Mouse (Mus musculus) midbrain, embryonic 11.5 days (tissue): Measurements from ENCODE around the gene Gmppa. TPM values are rescaled to one million over a fixed set of nuclear protein-coding genes. Genes with fewer than 3 reads are reported as not detected.
A peak's percentile ranks its signal among the peaks of the same experiment; 100 is the strongest.

ENCODE experiments used
- ATAC-seq: fragments of 200-750 bp; cut with Nextera tagmentation; 2 replicates; pipeline ENCODE4 v1.8.0; 2017; ENCODE audit warnings: moderate TSS enrichment, moderate library complexity; ENCODE audit not compliant: low FRiP score
- DNase-seq: peaks from one replicate; pipeline ENCODE4 v3.0.0; 2015; ENCODE audit warnings: low spot score; ENCODE audit errors: missing footprints
- H3K27ac ChIP-seq: fragments of 300-500 bp; sonication (generic); 2 replicates; pipeline ENCODE4 v1.5.1; 2014; ENCODE audit warnings: low read depth, low read length
- H3K27me3 ChIP-seq: fragments of 300-500 bp; sonication (generic); 2 replicates; pipeline ENCODE4 v1.6.1; 2014; ENCODE audit warnings: mild to moderate bottlenecking, low read length, moderate library complexity, mixed read lengths; ENCODE audit not compliant: control insufficient read depth, insufficient read depth
- H3K36me3 ChIP-seq: fragments of 300-500 bp; sonication (generic); 2 replicates; pipeline ENCODE4 v1.6.1; 2014; ENCODE audit warnings: mild to moderate bottlenecking, low read length, moderate library complexity, mixed read lengths; ENCODE audit not compliant: control insufficient read depth, insufficient read depth
- H3K4me1 ChIP-seq: fragments of 300-500 bp; sonication (generic); 2 replicates; pipeline ENCODE4 v1.6.1; 2014; ENCODE audit warnings: low read length; ENCODE audit not compliant: control insufficient read depth, insufficient read depth
- H3K4me2 ChIP-seq: fragments of 300-500 bp; sonication (generic); 2 replicates; pipeline ENCODE4 v1.6.1; 2014; ENCODE audit warnings: mild to moderate bottlenecking, moderate library complexity
- H3K4me3 ChIP-seq: fragments of 300-500 bp; sonication (generic); 2 replicates; pipeline ENCODE4 v1.5.1; 2014; ENCODE audit warnings: low read depth, low read length
- H3K9ac ChIP-seq: fragments of 300-500 bp; sonication (generic); 2 replicates; pipeline ENCODE4 v1.6.1; 2014; ENCODE audit warnings: low read length
- H3K9me3 ChIP-seq: fragments of 300-500 bp; sonication (generic); 2 replicates; pipeline ENCODE4 v1.6.1; 2016; ENCODE audit warnings: low read length; ENCODE audit not compliant: control insufficient read depth
- WGBS: fragments of 180-500 bp; shearing (Covaris S2); extraction: QIAGEN DNeasy Blood & Tissue Kit; methylation state at CpG from one replicate; pipeline ENCODE4 v1.1.7; 2014; 5-methylcytosine and 5-hydroxymethylcytosine counted together
- polyA plus RNA-seq: library from polyadenylated mRNA; unstranded; fragments of >200 nt; fragmentation: Nextera tagmentation; extraction: Ambion mirVana; gene quantifications from 2 replicates; pipeline ENCODE4 v1.2.1, GENCODE M21; 2014

Gmppa gene
- polyA plus RNA-seq, 1 experiment from 2014 or later: 56.1 TPM

- 5% methylated on average over 15 of the region's 15 CpGs for WGBS
- H3K27me3 ChIP-seq: no peaks in the 10 kb centered on the region
- peak overlapping the region; percentile 33; the same call in 1 of the 2 replicates for H3K27ac ChIP-seq
- peak; percentile 88 for ATAC-seq
- H3K4me1 ChIP-seq: peaks cover 26% of the 10 kb centered on the region
- peak overlapping the region; percentile 39 for H3K4me2 ChIP-seq
- no peaks in the 10 kb centered on the region for H3K9me3 ChIP-seq
- H3K9ac ChIP-seq: peak overlapping the region; percentile 41
- peak; percentile 93 for DNase-seq
- no peaks in the 10 kb centered on the region for H3K36me3 ChIP-seq
- H3K4me3 ChIP-seq: peak overlapping the region; percentile 13; the same call in 1 of the 2 replicates
Measured at GRCm38 (mm10) chr1:75399755-75400492, 35.8 kb upstream of the Gmppa start.

GRCm38 (mm10) chr1:75400493-75401115 lies 35.1 kb upstream of the Gmppa start:
- H3K9me3 ChIP-seq: no peaks in the 10 kb centered on the region
- H3K4me3 ChIP-seq: no peak overlapping the region
- DNase-seq (no peak), ATAC-seq (peak; percentile 3; the same call in 1 of the 2 replicates)
- H3K9ac ChIP-seq: peak overlapping the region; percentile 41
- peaks cover 26% of the 10 kb centered on the region for H3K4me1 ChIP-seq
- 40% methylated on average over 6 of the region's 6 CpGs for WGBS
- H3K4me2 ChIP-seq: peak overlapping the region; percentile 39
- H3K27me3 ChIP-seq: no peaks in the 10 kb centered on the region
- H3K36me3 ChIP-seq: no peaks in the 10 kb centered on the region
- H3K27ac ChIP-seq: no peak overlapping the region; the same call in 1 of the 2 replicates

GRCm38 (mm10) chr1:75405547-75405946 lies 30.2 kb upstream of the Gmppa start:
- H3K4me3 ChIP-seq: no peak overlapping the region
- WGBS: 73% methylated on average over 3 of the region's 3 CpGs
- no peak overlapping the region for H3K9ac ChIP-seq
- peaks cover 4% of the 10 kb centered on the region for H3K4me1 ChIP-seq
- no peak for ATAC-seq
- no peak for DNase-seq
- H3K27me3 ChIP-seq: no peaks in the 10 kb centered on the region
- no peaks in the 10 kb centered on the region for H3K36me3 ChIP-seq
- no peak overlapping the region for H3K27ac ChIP-seq
- no peak overlapping the region for H3K4me2 ChIP-seq
- no peaks in the 10 kb centered on the region for H3K9me3 ChIP-seq

- 98% methylated on average over 15 of the region's 15 CpGs for WGBS
- Histone ChIP-seq H3K4me1 (no peaks in the 10 kb centered on the region; the same call in 1 of the 2 replicates), H3K27me3 (no peaks in the 10 kb centered on the region), H3K9me3 (no peaks in the 10 kb centered on the region), H3K4me3 (no peak overlapping the region), H3K9ac (no peak overlapping the region), H3K4me2 (no peak overlapping the region), H3K27ac (no peak overlapping the region), H3K36me3 (no peaks in the 10 kb centered on the region)
- DNase-seq (no peak), ATAC-seq (no peak)
Measured at GRCm38 (mm10) chr1:75406173-75406572, 29.6 kb upstream of the Gmppa start.

- 90% methylated on average over 9 of the region's 9 CpGs for WGBS
- DNase-seq (no peak), ATAC-seq (no peak)
- Histone ChIP-seq H3K9me3 (no peaks in the 10 kb centered on the region), H3K4me1 (no peaks in the 10 kb centered on the region), H3K36me3 (no peaks in the 10 kb centered on the region), H3K4me3 (no peak overlapping the region), H3K27me3 (no peaks in the 10 kb centered on the region), H3K4me2 (no peak overlapping the region), H3K27ac (no peak overlapping the region), H3K9ac (no peak overlapping the region)
Measured at GRCm38 (mm10) chr1:75407056-75407455, 28.7 kb upstream of the Gmppa start.

- ATAC-seq (no peak), DNase-seq (no peak)
- H3K36me3 ChIP-seq: no peaks in the 10 kb centered on the region
- no peaks in the 10 kb centered on the region for H3K27me3 ChIP-seq
- no peaks in the 10 kb centered on the region for H3K4me1 ChIP-seq
- H3K27ac ChIP-seq: no peak overlapping the region
- H3K4me2 ChIP-seq: no peak overlapping the region
- no peak overlapping the region for H3K4me3 ChIP-seq
- no peaks in the 10 kb centered on the region for H3K9me3 ChIP-seq
- H3K9ac ChIP-seq: no peak overlapping the region
- 85% methylated on average over 4 of the region's 4 CpGs for WGBS
Measured at GRCm38 (mm10) chr1:75408210-75408609, 27.5 kb upstream of the Gmppa start.

- DNase-seq: no peak
- H3K36me3 ChIP-seq: no peaks in the 10 kb centered on the region
- no peak for ATAC-seq
- 98% methylated on average over 7 of the region's 7 CpGs for WGBS
- H3K9me3 ChIP-seq: no peaks in the 10 kb centered on the region
- H3K27ac ChIP-seq: no peak overlapping the region
- no peak overlapping the region for H3K4me2 ChIP-seq
- H3K4me1 ChIP-seq: no peaks in the 10 kb centered on the region
- no peaks in the 10 kb centered on the region for H3K27me3 ChIP-seq
- no peak overlapping the region for H3K4me3 ChIP-seq
- H3K9ac ChIP-seq: no peak overlapping the region
Measured at GRCm38 (mm10) chr1:75409950-75410349, 25.8 kb upstream of the Gmppa start.

- 91% methylated on average over 3 of the region's 3 CpGs for WGBS
- Histone ChIP-seq H3K4me3 (no peak overlapping the region), H3K36me3 (no peaks in the 10 kb centered on the region)
Measured at GRCm38 (mm10) chr1:75412196-75412595, 23.5 kb upstream of the Gmppa start.

GRCm38 (mm10) chr1:75413749-75414148 lies 22.0 kb upstream of the Gmppa start:
- no peak for DNase-seq
- Histone ChIP-seq H3K27ac (no peak overlapping the region), H3K4me2 (no peak overlapping the region), H3K4me1 (no peaks in the 10 kb centered on the region), H3K9me3 (no peaks in the 10 kb centered on the region), H3K9ac (no peak overlapping the region), H3K36me3 (no peaks in the 10 kb centered on the region), H3K4me3 (no peak overlapping the region), H3K27me3 (no peaks in the 10 kb centered on the region)
- whole genome bisulfite sequencing: 58% methylated on average over 3 of the region's 3 CpGs
- ATAC-seq: no peak

More at GRCm38 (mm10) chr1:75412196-75412595, 23.5 kb upstream of the Gmppa start:
- DNase-seq (no peak), ATAC-seq (no peak)
- Histone ChIP-seq H3K9ac (no peak overlapping the region), H3K27ac (no peak overlapping the region), H3K27me3 (no peaks in the 10 kb centered on the region), H3K9me3 (no peaks in the 10 kb centered on the region), H3K4me1 (no peaks in the 10 kb centered on the region), H3K4me2 (no peak overlapping the region)
